Mouse (Mus musculus) forebrain, embryonic 13.5 days (tissue): Measurements from ENCODE around the gene Lce6a. TPM values are rescaled to one million over a fixed set of nuclear protein-coding genes. Genes with fewer than 3 reads are reported as not detected.
A peak's percentile ranks its signal among the peaks of the same experiment; 100 is the strongest.

Source experiments
- ATAC-seq: fragments of 200-750 bp; cut with Nextera tagmentation; 2 replicates; pipeline ENCODE4 v1.8.0; 2017
- H3K27ac ChIP-seq: fragments of 300-500 bp; sonication (generic); 2 replicates; pipeline ENCODE4 v1.5.1; 2015; ENCODE audit warnings: inconsistent platforms, mild to moderate bottlenecking, moderate library complexity
- H3K27me3 ChIP-seq: fragments of 300-500 bp; sonication (generic); 2 replicates; pipeline ENCODE4 v1.6.1; 2015; ENCODE audit warnings: mild to moderate bottlenecking, inconsistent platforms
- H3K36me3 ChIP-seq: fragments of 300-500 bp; sonication (generic); 2 replicates; pipeline ENCODE4 v1.6.1; 2015; ENCODE audit warnings: mild to moderate bottlenecking, inconsistent platforms; ENCODE audit not compliant: poor library complexity, severe bottlenecking
- H3K4me1 ChIP-seq: fragments of 300-500 bp; sonication (generic); 2 replicates; pipeline ENCODE4 v1.6.1; 2015; ENCODE audit warnings: inconsistent platforms
- H3K4me2 ChIP-seq: fragments of 300-500 bp; sonication (generic); 2 replicates; pipeline ENCODE4 v1.6.1; 2015; ENCODE audit warnings: inconsistent platforms, mild to moderate bottlenecking, moderate library complexity
- H3K4me3 ChIP-seq: fragments of 300-500 bp; sonication (generic); 2 replicates; pipeline ENCODE4 v1.5.1; 2015; ENCODE audit warnings: mild to moderate bottlenecking, inconsistent platforms
- H3K9ac ChIP-seq: fragments of 300-500 bp; sonication (generic); 2 replicates; pipeline ENCODE4 v1.6.1; 2015; ENCODE audit warnings: mild to moderate bottlenecking, inconsistent platforms
- H3K9me3 ChIP-seq: fragments of 300-500 bp; sonication (generic); replicated peaks from 2 replicates; pipeline ENCODE4 v1.6.1; 2016; ENCODE audit warnings: inconsistent platforms
- WGBS: fragments of 180-500 bp; shearing (Covaris S2); methylation state at CpG from one replicate; pipeline ENCODE4 v1.1.7; 2015; 5-methylcytosine and 5-hydroxymethylcytosine counted together
- polyA plus RNA-seq: library from polyadenylated mRNA; unstranded; fragments of >200 nt; fragmentation: Nextera tagmentation; extraction: Ambion mirVana; gene quantifications from 2 replicates; pipeline ENCODE4 v1.2.1, GENCODE M21; 2015

Gene Lce6a
- polyA plus RNA-seq = not detected in 2 replicates

DNA sequence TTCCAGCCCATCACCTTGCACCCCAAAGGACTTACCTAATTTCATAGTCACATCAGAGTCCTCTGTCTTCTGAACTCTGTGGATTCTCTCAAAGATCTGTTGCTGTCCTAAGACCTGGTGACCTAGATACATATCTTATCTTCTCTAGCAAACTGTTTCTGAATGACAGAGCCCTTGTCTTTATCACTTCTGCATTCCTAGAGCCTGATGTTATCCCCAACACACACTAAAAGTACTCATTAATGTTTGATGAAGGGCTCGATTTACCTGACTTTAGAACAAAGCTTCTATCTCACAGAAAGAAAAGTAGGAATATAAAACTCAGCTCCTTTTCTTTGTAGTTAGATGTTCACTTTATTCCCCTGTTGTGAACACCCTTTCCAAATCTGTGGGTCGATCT, at the start of gene Lce6a:
Gene Lce6a (minus strand): TSS at position 101 of the 400 bp plus-strand sequence.
- ATAC-seq = no peak
- Histone ChIP-seq H3K36me3 (no peaks in the 10 kb centered on the region), H3K4me2 (no peak within 1 kb of the TSS), H3K27me3 (no peaks in the 10 kb centered on the region), H3K27ac (no peak within 1 kb of the TSS), H3K4me1 (no peaks in the 10 kb centered on the region), H3K9ac (no peak within 1 kb of the TSS), H3K4me3 (no peak within 1 kb of the TSS), H3K9me3 (no peaks in the 10 kb centered on the region)
- WGBS = 85% methylated on average over 2 of the region's 2 CpGs

- Histone ChIP-seq H3K27me3 (no peaks in the 10 kb centered on the region), H3K4me2 (no peak within 1 kb of the TSS), H3K9ac (no peak within 1 kb of the TSS), H3K36me3 (no peaks in the 10 kb centered on the region), H3K27ac (no peak within 1 kb of the TSS), H3K9me3 (no peaks in the 10 kb centered on the region), H3K4me3 (no peak within 1 kb of the TSS), H3K4me1 (no peaks in the 10 kb centered on the region)
- ATAC-seq = no peak
Observed at GRCm38 (mm10) chr3:92670215-92670614, 48.8 kb upstream of the Lce6a start, which contains the start of gene Lce1a2. Lce1a2 (minus strand) TSS chr3:92670315.

- no peak within 1 kb of the TSS for H3K4me2 ChIP-seq
- H3K27ac ChIP-seq = no peak within 1 kb of the TSS
- no peaks in the 10 kb centered on the region for H3K9me3 ChIP-seq
- H3K4me1 ChIP-seq = no peaks in the 10 kb centered on the region
- H3K4me3 ChIP-seq = no peak within 1 kb of the TSS
- no peaks in the 10 kb centered on the region for H3K27me3 ChIP-seq
- ATAC-seq = no peak
- H3K9ac ChIP-seq = no peak within 1 kb of the TSS
- H3K36me3 ChIP-seq = no peaks in the 10 kb centered on the region
Observed at GRCm38 (mm10) chr3:92656826-92657225, 35.4 kb upstream of the Lce6a start, which contains the start of gene Lce1b. Lce1b (minus strand) TSS chr3:92656926.

DNA sequence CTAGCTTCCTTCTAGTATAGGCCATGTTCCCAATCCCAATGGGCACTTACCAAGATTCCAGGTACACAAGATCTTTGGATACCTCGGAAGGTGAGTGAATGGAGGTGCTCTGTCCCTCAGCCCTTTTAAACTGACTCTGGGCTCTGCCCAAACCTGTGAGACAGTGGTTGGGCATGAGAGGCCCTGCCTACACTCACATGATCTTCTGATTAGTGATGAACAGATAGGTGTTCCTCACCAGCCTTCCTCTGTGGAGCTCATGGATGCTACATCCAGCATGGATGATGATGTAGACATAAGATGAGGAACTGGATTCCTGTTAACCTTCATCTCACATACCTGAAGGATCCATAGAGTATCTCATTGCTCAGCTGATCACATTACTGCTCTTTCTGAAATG, 26.7 kb upstream of the Lce6a start, which contains the start of gene Lce1a1:
Gene Lce1a1 (minus strand): TSS at position 101 of the 400 bp plus-strand sequence.
- Histone ChIP-seq H3K27me3 (no peaks in the 10 kb centered on the region), H3K4me2 (no peak within 1 kb of the TSS), H3K27ac (no peak within 1 kb of the TSS), H3K4me1 (no peaks in the 10 kb centered on the region), H3K9ac (no peak within 1 kb of the TSS), H3K9me3 (no peaks in the 10 kb centered on the region), H3K36me3 (no peaks in the 10 kb centered on the region), H3K4me3 (no peak within 1 kb of the TSS)
- ATAC-seq = no peak
- WGBS = 92% methylated on average over 1 of the region's 1 CpGs

DNA sequence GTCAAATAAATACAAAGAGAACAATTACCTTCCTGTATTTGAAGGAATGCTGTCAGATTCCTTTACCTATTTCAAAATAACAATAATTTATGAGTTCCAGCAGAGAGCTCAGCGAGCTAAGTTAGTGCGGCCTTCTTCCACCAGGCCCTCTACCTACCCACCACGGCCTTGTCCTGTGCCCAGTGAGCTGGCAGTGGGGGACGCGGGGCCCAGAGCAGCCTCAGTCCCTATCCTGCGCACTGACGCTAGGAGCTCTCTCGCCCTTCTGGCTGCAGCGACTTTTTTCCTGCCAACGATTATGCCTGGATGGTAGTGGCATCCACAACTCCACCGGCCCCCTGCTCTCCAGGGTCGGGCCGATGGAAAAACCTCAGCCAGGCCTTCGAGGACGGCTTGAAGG, 18.4 kb upstream of the Lce6a start:
- H3K4me1 ChIP-seq = peaks cover 8% of the 10 kb centered on the region; the same call in 1 of the 2 replicates
- H3K4me2 ChIP-seq = no peak overlapping the region
- no peaks in the 10 kb centered on the region for H3K9me3 ChIP-seq
- ATAC-seq = no peak
- H3K9ac ChIP-seq = no peak overlapping the region
- H3K4me3 ChIP-seq = no peak overlapping the region
- no peaks in the 10 kb centered on the region for H3K27me3 ChIP-seq
- 95% methylated on average over 15 of the region's 15 CpGs for WGBS
- H3K36me3 ChIP-seq = no peaks in the 10 kb centered on the region
- no peak overlapping the region for H3K27ac ChIP-seq

GRCm38 (mm10) chr3:92638653-92638991, 17.2 kb upstream of the Lce6a start:
- no peak overlapping the region for H3K9ac ChIP-seq
- 64% methylated on average over 3 of the region's 3 CpGs for WGBS
- no peaks in the 10 kb centered on the region for H3K9me3 ChIP-seq
- no peak overlapping the region for H3K27ac ChIP-seq
- no peaks in the 10 kb centered on the region for H3K36me3 ChIP-seq
- H3K4me2 ChIP-seq = no peak overlapping the region
- no peak; the same call in 1 of the 2 replicates for ATAC-seq
- H3K27me3 ChIP-seq = no peaks in the 10 kb centered on the region
- H3K4me1 ChIP-seq = peaks cover 8% of the 10 kb centered on the region; the same call in 1 of the 2 replicates
- H3K4me3 ChIP-seq = no peak overlapping the region

- peak; percentile 68; the same call in 1 of the 2 replicates for ATAC-seq
Observed at GRCm38 (mm10) chr3:92637745-92638652, 16.5 kb upstream of the Lce6a start.

DNA sequence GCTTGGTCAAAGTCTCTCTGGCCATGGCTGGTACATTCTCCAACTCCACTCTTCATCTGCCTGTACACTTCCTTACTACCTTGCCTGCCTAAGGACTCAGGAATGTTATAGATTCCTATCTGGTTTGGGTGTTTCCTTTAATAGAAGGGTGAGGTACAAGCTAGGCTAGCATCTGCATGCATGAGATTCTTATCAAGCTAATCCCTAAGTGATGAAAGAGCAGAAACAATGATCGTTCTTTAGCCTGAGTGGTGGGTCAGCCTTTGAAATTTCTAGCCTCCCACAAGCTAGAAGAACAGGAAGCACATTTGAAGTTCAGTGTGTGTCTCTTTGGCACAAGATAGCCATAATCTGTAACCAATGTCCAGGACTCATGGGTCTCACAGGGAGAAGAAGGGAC, 11.7 kb downstream of the Lce6a start:
- no peaks in the 10 kb centered on the region for H3K36me3 ChIP-seq
- H3K4me1 ChIP-seq = no peaks in the 10 kb centered on the region
- no peak overlapping the region for H3K4me3 ChIP-seq
- H3K9me3 ChIP-seq = no peaks in the 10 kb centered on the region
- ATAC-seq = no peak
- 55% methylated on average over 1 of the region's 1 CpGs for WGBS
- H3K27me3 ChIP-seq = no peaks in the 10 kb centered on the region
- H3K4me2 ChIP-seq = no peak overlapping the region
- no peak overlapping the region for H3K27ac ChIP-seq
- H3K9ac ChIP-seq = no peak overlapping the region

More at GRCm38 (mm10) chr3:92637745-92638652, 16.5 kb upstream of the Lce6a start:
- no peak overlapping the region for H3K4me2 ChIP-seq
- WGBS = 18% methylated on average over 1 of the region's 1 CpGs
- H3K4me3 ChIP-seq = no peak overlapping the region
- H3K36me3 ChIP-seq = no peaks in the 10 kb centered on the region
- no peaks in the 10 kb centered on the region for H3K27me3 ChIP-seq
- no peak overlapping the region for H3K27ac ChIP-seq
- H3K4me1 ChIP-seq = peaks cover 8% of the 10 kb centered on the region; the same call in 1 of the 2 replicates
- no peaks in the 10 kb centered on the region for H3K9me3 ChIP-seq
- H3K9ac ChIP-seq = no peak overlapping the region

GRCm38 (mm10) chr3:92607392-92607791, 14.1 kb downstream of the Lce6a start, which contains the start of gene 2210017I01Rik:
2210017I01Rik (minus strand) TSS chr3:92607492.
- Histone ChIP-seq H3K4me1 (no peaks in the 10 kb centered on the region), H3K4me2 (no peak within 1 kb of the TSS), H3K4me3 (no peak within 1 kb of the TSS), H3K36me3 (no peaks in the 10 kb centered on the region), H3K9me3 (no peaks in the 10 kb centered on the region), H3K27me3 (no peaks in the 10 kb centered on the region), H3K9ac (no peak within 1 kb of the TSS), H3K27ac (no peak within 1 kb of the TSS)
- ATAC-seq = no peak

DNA sequence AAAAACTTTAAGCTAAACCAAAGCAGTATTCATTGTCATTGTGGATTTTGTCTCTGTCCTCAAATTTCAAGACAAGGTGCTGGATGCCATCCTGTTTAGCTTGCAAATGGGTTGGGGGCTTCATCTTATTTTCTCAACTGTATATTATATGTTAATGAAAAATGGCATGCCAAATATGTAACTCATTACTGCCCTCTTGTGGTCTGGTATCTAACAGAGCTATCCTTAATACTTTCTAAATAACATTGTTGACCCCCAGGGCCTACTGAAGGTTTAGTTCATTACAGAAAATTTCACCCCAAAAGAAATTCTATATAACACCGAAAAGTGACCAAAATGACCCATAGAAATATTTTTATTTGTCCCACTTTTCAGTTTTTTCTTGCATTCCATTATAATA, 19.3 kb downstream of the Lce6a start:
- WGBS = 48% methylated on average over 1 of the region's 1 CpGs

DNA sequence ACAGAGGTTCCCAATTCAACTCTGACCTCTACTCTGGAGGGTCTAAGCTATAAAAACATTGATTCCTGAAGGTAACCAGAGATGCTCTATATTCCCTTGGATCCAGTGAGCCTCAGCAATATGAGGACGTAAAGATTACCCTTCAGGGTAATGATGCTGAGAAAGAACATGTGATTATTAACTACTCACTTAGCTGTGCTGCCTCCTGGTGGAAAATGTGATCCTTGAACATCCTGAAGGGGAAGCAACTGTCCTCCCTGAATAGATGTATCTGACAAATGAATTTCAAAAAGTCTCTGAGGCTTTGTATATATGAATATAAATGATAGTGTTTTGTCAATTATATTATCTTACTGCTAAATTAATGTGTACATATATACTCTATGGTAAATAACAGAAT, 21.0 kb downstream of the Lce6a start:
- no peak overlapping the region for H3K9ac ChIP-seq
- no peak for ATAC-seq
- 61% methylated on average over 1 of the region's 1 CpGs for WGBS
- no peak overlapping the region for H3K4me3 ChIP-seq
- no peaks in the 10 kb centered on the region for H3K9me3 ChIP-seq
- H3K4me2 ChIP-seq = no peak overlapping the region
- H3K4me1 ChIP-seq = no peaks in the 10 kb centered on the region
- no peaks in the 10 kb centered on the region for H3K36me3 ChIP-seq
- H3K27ac ChIP-seq = no peak overlapping the region
- H3K27me3 ChIP-seq = no peaks in the 10 kb centered on the region

More for the DNA sequence above, 19.3 kb downstream of the Lce6a start:
- H3K9me3 ChIP-seq = no peaks in the 10 kb centered on the region
- ATAC-seq = no peak
- H3K4me3 ChIP-seq = no peak overlapping the region
- H3K4me2 ChIP-seq = no peak overlapping the region
- no peaks in the 10 kb centered on the region for H3K36me3 ChIP-seq
- no peaks in the 10 kb centered on the region for H3K4me1 ChIP-seq
- no peak overlapping the region for H3K27ac ChIP-seq
- no peak overlapping the region for H3K9ac ChIP-seq
- H3K27me3 ChIP-seq = no peaks in the 10 kb centered on the region

DNA sequence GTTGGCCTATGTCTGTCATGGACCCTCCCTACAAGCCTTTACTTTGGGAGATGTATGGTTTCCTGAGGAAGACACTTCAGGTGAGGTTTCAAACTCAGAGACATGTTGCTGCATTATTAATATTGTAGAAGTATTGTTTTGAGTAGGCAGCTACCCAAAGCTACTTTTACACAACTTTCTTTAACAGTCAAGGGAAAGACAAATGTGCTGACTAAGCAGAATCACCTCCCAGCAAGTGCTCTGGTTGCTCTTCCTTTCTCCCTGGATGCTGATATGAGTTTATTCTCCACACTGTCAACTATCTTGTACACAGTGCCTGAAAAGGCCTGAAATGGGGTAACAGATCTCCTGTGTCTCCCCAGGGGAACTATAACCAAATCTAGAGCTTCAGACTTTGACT, 21.5 kb downstream of the Lce6a start:
- Histone ChIP-seq H3K4me2 (no peak overlapping the region), H3K4me3 (no peak overlapping the region), H3K9me3 (no peaks in the 10 kb centered on the region), H3K4me1 (no peaks in the 10 kb centered on the region), H3K27ac (no peak overlapping the region), H3K27me3 (no peaks in the 10 kb centered on the region), H3K36me3 (no peaks in the 10 kb centered on the region), H3K9ac (no peak overlapping the region)
- ATAC-seq = no peak
